Mouse (Mus musculus) kidney, adult 2 months (tissue): Measurements from ENCODE around the gene Vat1l.

Experiments used
- CTCF ChIP-seq: fragments of 200-500 bp; conservative IDR thresholded peaks from 2 replicates; pipeline ENCODE4 v1.5.1; 2011; ENCODE audit warnings: low read depth, mild to moderate bottlenecking, control low read depth, low read length, moderate library complexity, mixed read lengths; ENCODE audit not compliant: insufficient read depth, insufficient read length
- POLR2A ChIP-seq: fragments of 200-500 bp; IDR thresholded peaks from one replicate; pipeline ENCODE4 v1.6.1; 2011; ENCODE audit warnings: low read depth, low read length, control low read depth

DNA sequence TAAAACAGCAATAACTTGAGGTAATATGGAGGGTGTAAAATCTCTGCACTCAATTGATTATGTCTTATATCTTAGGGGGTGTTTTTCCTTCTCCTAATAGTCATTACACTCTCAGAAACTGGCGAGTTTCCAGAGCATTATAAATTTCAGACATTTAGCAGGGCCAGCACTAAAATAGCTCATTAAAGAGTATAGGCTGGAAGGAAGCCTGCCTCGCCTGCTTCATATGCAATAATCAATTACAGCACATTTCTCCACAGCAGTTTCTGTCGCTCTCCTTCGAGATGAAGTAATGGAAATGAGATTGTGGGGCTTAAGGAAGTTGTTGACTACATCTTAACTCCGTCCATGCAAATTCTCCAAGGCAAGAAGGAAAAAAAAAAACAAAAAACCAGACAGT lies 139.4 kb downstream of the Vat1l start:
- TF ChIP-seq CTCF (no peak), POLR2A (no peak)
